Mouse (Mus musculus) midbrain, embryonic 10.5 days (tissue): ENCODE measurements around the gene Dhodh. TPM values are rescaled to one million over a fixed set of nuclear protein-coding genes. Genes with fewer than 3 reads are reported as not detected.

Source experiments
- DNase-seq: peaks from one replicate; pipeline ENCODE4 v3.0.0-alpha.2; 2017; ENCODE audit warnings: low spot score
- H3K27ac ChIP-seq: fragments of 300-500 bp; sonication (generic); replicated peaks from 2 replicates; pipeline ENCODE4 v1.5.1; 2016; ENCODE audit warnings: mild to moderate bottlenecking
- H3K27me3 ChIP-seq: fragments of 300-500 bp; sonication (generic); 2 replicates; pipeline ENCODE4 v1.6.1; 2016; ENCODE audit warnings: low read depth, mild to moderate bottlenecking; ENCODE audit not compliant: poor library complexity, severe bottlenecking
- H3K36me3 ChIP-seq: fragments of 300-500 bp; sonication (generic); 2 replicates; pipeline ENCODE4 v1.6.1; 2016; ENCODE audit warnings: mild to moderate bottlenecking, moderate library complexity
- H3K4me1 ChIP-seq: fragments of 300-500 bp; sonication (generic); 2 replicates; pipeline ENCODE4 v1.6.1; 2016
- H3K4me3 ChIP-seq: fragments of 300-500 bp; sonication (generic); 2 replicates; pipeline ENCODE4 v1.5.1; 2016; ENCODE audit warnings: mild to moderate bottlenecking, moderate library complexity
- H3K9me3 ChIP-seq: fragments of 300-500 bp; sonication (generic); replicated peaks from 2 replicates; pipeline ENCODE4 v1.6.1; 2016; ENCODE audit warnings: mild to moderate bottlenecking
- WGBS: fragments of 180-500 bp; shearing (Covaris S2); methylation state at CpG from one replicate; pipeline ENCODE4 v1.1.7; 2016; 5-methylcytosine and 5-hydroxymethylcytosine counted together
- polyA plus RNA-seq: library from polyadenylated mRNA; unstranded; fragments of >200 nt; fragmentation: Nextera tagmentation; extraction: Ambion mirVana; gene quantifications from 2 replicates; pipeline ENCODE4 v1.2.1, GENCODE M21; 2016

Gene Dhodh
- polyA plus RNA-seq, 1 experiment from 2014 or later, result 45.7 TPM

- no peak for DNase-seq
- Histone ChIP-seq H3K27ac (no peak overlapping the region), H3K9me3 (no peaks in the 10 kb centered on the region), H3K4me3 (no peak overlapping the region), H3K4me1 (no peaks in the 10 kb centered on the region), H3K36me3 (peaks cover 18% of the 10 kb centered on the region), H3K27me3 (no peaks in the 10 kb centered on the region)
- 73% methylated on average over 4 of the region's 4 CpGs for WGBS
These were observed 32.2 kb downstream of the Dhodh start for GRCm38 (mm10) chr8:109576311-109576710.

- no peak overlapping the region for H3K4me3 ChIP-seq
- H3K27me3 ChIP-seq, result no peaks in the 10 kb centered on the region
- H3K9me3 ChIP-seq, result no peaks in the 10 kb centered on the region
- DNase-seq, result no peak
- H3K27ac ChIP-seq, result no peak overlapping the region
- H3K36me3 ChIP-seq, result peaks cover 40% of the 10 kb centered on the region
- H3K4me1 ChIP-seq, result peaks cover 9% of the 10 kb centered on the region
- WGBS, result 92% methylated on average over 12 of the region's 12 CpGs
These were observed 37.3 kb downstream of the Dhodh start for GRCm38 (mm10) chr8:109571139-109571538.

- under 1% methylated on average over 52 of the region's 52 CpGs for WGBS
- H3K36me3 ChIP-seq, result peaks cover 38% of the 10 kb centered on the region
- H3K4me3 ChIP-seq, result peak within 1 kb of the TSS; percentile 80
- H3K9me3 ChIP-seq, result no peaks in the 10 kb centered on the region
- peak; percentile 97 for DNase-seq
- peak within 1 kb of the TSS; percentile 91 for H3K27ac ChIP-seq
- H3K4me1 ChIP-seq, result peaks cover 25% of the 10 kb centered on the region
- no peaks in the 10 kb centered on the region for H3K27me3 ChIP-seq
These were observed 42.8 kb downstream of the Dhodh start, which contains the start of the genes Dhx38 and Txnl4b for GRCm38 (mm10) chr8:109565498-109566333. Gene Dhx38, minus strand, starts transcription at chr8:109565861. Gene Txnl4b, plus strand, starts transcription at chr8:109565892.

GRCm38 (mm10) chr8:109564766-109565165 lies 43.7 kb downstream of the Dhodh start:
- Histone ChIP-seq H3K4me3 (peak overlapping the region; percentile 80), H3K9me3 (no peaks in the 10 kb centered on the region), H3K27me3 (no peaks in the 10 kb centered on the region), H3K36me3 (peaks cover 39% of the 10 kb centered on the region), H3K27ac (peak overlapping the region; percentile 91), H3K4me1 (peaks cover 25% of the 10 kb centered on the region)
- WGBS, result 7% methylated on average over 10 of the region's 10 CpGs
- DNase-seq, result no peak

GRCm38 (mm10) chr8:109563881-109564280 lies 44.6 kb downstream of the Dhodh start:
- 0 out of 2 replicates have a peak overlapping the region, but pooled peaks have one; percentile 80 for H3K4me3 ChIP-seq
- H3K9me3 ChIP-seq, result no peaks in the 10 kb centered on the region
- no peaks in the 10 kb centered on the region for H3K27me3 ChIP-seq
- no peak for DNase-seq
- H3K4me1 ChIP-seq, result peaks cover 25% of the 10 kb centered on the region
- H3K27ac ChIP-seq, result no peak overlapping the region
- WGBS, result 89% methylated on average over 2 of the region's 2 CpGs
- H3K36me3 ChIP-seq, result peaks cover 40% of the 10 kb centered on the region

GRCm38 (mm10) chr8:109551663-109552062 lies 56.8 kb downstream of the Dhodh start:
- no peaks in the 10 kb centered on the region for H3K4me1 ChIP-seq
- H3K36me3 ChIP-seq, result peaks cover 100% of the 10 kb centered on the region
- H3K27ac ChIP-seq, result no peak overlapping the region
- WGBS, result 48% methylated on average over 3 of the region's 3 CpGs
- no peak overlapping the region for H3K4me3 ChIP-seq
- DNase-seq, result peak; percentile 49
- H3K9me3 ChIP-seq, result no peaks in the 10 kb centered on the region
- H3K27me3 ChIP-seq, result no peaks in the 10 kb centered on the region

GRCm38 (mm10) chr8:109544049-109544448 lies 64.4 kb downstream of the Dhodh start:
- Histone ChIP-seq H3K9me3 (no peaks in the 10 kb centered on the region), H3K27me3 (no peaks in the 10 kb centered on the region), H3K27ac (no peak overlapping the region), H3K4me1 (no peaks in the 10 kb centered on the region), H3K4me3 (no peak overlapping the region), H3K36me3 (peaks cover 36% of the 10 kb centered on the region)
- WGBS, result 45% methylated on average over 3 of the region's 3 CpGs
- DNase-seq, result no peak

- Histone ChIP-seq H3K36me3 (peaks cover 24% of the 10 kb centered on the region), H3K27ac (no peak overlapping the region), H3K4me3 (no peak overlapping the region), H3K9me3 (no peaks in the 10 kb centered on the region), H3K27me3 (no peaks in the 10 kb centered on the region), H3K4me1 (no peaks in the 10 kb centered on the region)
- 86% methylated on average over 8 of the region's 8 CpGs for WGBS
- no peak for DNase-seq
These were observed 65.5 kb downstream of the Dhodh start for GRCm38 (mm10) chr8:109542748-109543519.

GRCm38 (mm10) chr8:109542165-109542564 lies 66.3 kb downstream of the Dhodh start:
- H3K9me3 ChIP-seq, result no peaks in the 10 kb centered on the region
- WGBS, result 69% methylated on average over 5 of the region's 5 CpGs
- DNase-seq, result no peak
- H3K36me3 ChIP-seq, result peaks cover 17% of the 10 kb centered on the region
- H3K27ac ChIP-seq, result no peak overlapping the region
- H3K4me3 ChIP-seq, result no peak overlapping the region
- no peaks in the 10 kb centered on the region for H3K27me3 ChIP-seq
- H3K4me1 ChIP-seq, result no peaks in the 10 kb centered on the region

Other genes with a start within 250 kb of the Dhodh start
- gene Pmfbp1, start 114.6 kb downstream of the Dhodh start, polyA plus RNA-seq, result 0.79 and 2.5 TPM in 2 replicates
- gene Dhx38, start 42.8 kb downstream of the Dhodh start, polyA plus RNA-seq, result 32.0 and 35.5 TPM in 2 replicates
- gene Txnl4b, start 42.8 kb downstream of the Dhodh start, polyA plus RNA-seq, result 30.5 and 35.4 TPM in 2 replicates
- gene Hp, start 29.5 kb downstream of the Dhodh start, polyA plus RNA-seq, result 0.55 and 0.57 TPM in 2 replicates
- 0.17 and 0.25 TPM in 2 replicates for gene Pkd1l3, start 5.8 kb upstream of the Dhodh start, polyA plus RNA-seq
- 143 and 156 TPM in 2 replicates for gene Ist1, start 84.6 kb upstream of the Dhodh start, polyA plus RNA-seq
- 37.7 and 42.8 TPM in 2 replicates for gene Zfp821, start 96.9 kb upstream of the Dhodh start, polyA plus RNA-seq
- 6.3 and 8.1 TPM in 2 replicates for gene Atxn1l, start 129.1 kb upstream of the Dhodh start, polyA plus RNA-seq
- gene Ap1g1, start 169.9 kb upstream of the Dhodh start, polyA plus RNA-seq, result 47.1 and 50.6 TPM in 2 replicates